Mouse (Mus musculus): Measurements from ENCODE around the gene Tap1.
A peak's percentile ranks its signal among the peaks of the same experiment; 100 is the strongest.
"Not testable (repeated sequence)": the region's sequence is repeated elsewhere in the genome, so short reads cannot be mapped to it uniquely, and the experiment has no call there.

Tap1 gene

DNA sequence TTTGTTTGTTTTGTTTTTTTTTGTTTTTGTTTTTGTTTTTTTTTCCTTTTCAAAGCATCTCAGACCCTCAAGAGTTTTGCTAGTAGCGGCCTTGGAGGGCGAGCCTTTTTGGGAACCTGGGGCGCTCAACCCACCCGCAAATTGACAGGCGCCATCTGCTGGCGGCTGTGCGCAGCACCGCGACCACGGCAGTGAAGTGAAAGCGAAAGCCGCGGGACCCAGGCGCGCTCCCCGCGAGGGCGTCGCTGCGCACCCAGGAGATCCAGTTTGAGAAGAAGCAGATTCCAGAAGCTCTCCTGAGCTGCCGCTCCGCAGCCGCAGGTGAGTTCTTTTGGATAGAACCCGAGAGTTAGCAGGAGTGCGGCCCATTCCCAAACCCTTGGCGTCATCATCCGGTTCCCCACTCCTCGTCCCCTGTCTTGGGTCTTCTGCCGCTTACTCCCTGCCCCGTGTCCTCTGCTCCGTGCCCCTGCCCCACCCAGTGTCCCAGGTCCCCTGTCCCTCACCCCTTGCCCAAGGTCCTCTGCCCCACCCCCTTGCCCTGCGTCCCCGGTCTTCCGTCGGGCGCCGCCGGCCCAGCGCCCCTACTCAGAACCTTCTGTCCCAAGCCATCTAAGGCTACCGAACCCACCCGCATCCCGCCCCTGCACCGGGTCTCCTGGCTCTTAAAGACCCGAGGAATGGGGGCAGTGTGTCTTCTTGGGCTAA, 17.1 kb downstream of the Tap1 start:
- DNase-seq (ENCODE audit: low read depth, low spot score) = peak; percentile 92

GRCm38 (mm10) chr17:34205021-34205745, 17.8 kb downstream of the Tap1 start:
- peak; percentile 71 for DNase-seq (ENCODE audit: low read depth, low spot score)

- peak; percentile 85 for DNase-seq (ENCODE audit: low read depth, low spot score)
Measured at GRCm38 (mm10) chr17:34205746-34206176, 18.4 kb downstream of the Tap1 start.

DNA sequence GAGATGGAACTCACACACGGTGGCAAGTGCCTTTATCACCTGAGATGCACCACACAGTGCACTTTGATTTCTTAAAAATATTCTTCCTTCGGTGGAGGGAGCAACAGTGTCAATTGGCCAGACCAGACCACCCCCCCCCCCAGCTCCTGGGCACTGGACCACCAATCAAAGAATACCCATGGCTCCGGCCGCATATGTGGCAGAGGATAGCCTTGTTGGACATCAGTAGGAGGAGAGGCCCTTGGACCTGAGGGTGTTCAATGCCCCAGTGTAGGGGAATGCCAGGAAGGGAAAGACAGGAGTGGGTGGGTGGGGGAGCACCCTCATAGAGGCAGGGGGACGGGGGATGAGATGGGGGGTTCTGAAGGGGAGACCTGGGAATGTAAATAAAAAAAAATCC, 19.4 kb downstream of the Tap1 start:
- no peak for DNase-seq (ENCODE audit: low read depth, low spot score)

- DNase-seq (ENCODE audit: low read depth, low spot score) = no peak
Measured at GRCm38 (mm10) chr17:34207456-34207855, 20.1 kb downstream of the Tap1 start.

- no peak for DNase-seq (ENCODE audit: low read depth, low spot score)
Measured at GRCm38 (mm10) chr17:34207866-34208265, 20.5 kb downstream of the Tap1 start.

DNA sequence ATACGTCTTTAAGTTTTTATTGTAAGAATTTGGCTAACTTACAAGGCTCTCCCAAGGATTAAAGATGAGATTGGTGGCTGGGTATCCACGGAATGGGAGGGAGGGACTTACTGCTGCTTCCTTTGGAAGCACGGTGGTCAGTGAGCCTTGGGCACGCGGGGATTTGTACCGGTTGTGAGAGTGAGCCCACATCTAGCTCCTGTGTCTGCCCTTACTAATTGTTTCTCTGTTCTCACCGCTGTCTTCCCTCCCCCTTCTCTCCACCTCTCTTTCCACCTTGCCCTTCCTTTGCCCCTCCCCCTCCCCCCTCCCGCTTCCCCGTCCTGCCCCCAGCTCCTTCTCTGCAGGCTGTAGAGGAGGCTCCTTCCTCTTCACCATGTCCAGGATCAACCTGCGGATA, 21.1 kb downstream of the Tap1 start:
- no peak for DNase-seq (ENCODE audit: low read depth, low spot score)

GRCm38 (mm10) chr17:34209680-34210079, 22.3 kb downstream of the Tap1 start:
- DNase-seq (ENCODE audit: low read depth, low spot score) = no peak

DNA sequence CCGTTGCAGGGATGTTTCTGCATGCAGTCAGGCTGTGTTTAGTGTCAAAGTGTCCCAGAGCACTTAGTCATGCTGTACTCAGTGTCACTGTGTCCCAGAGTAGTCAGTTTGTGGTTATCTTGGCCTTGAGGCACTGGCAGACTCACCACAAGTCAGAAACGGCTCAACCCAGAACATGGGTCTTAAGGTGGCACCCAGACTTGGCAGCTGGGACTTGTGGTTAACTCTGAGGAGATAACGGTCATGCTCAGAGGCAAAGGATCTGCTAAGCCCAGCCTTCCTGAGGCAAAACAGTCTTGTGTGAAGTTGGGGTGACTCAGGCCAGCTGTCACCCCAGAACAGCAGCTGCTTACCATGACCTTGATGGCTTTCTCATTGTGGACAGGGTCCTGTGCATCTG, 23.2 kb downstream of the Tap1 start:
- DNase-seq (ENCODE audit: low read depth, low spot score) = no peak

- DNase-seq (ENCODE audit: low read depth, low spot score) = no peak
Measured at GRCm38 (mm10) chr17:34211746-34212365, 24.5 kb downstream of the Tap1 start.

GRCm38 (mm10) chr17:34213936-34214335, 26.6 kb downstream of the Tap1 start:
- no peak for DNase-seq (ENCODE audit: low read depth, low spot score)

- no peak for DNase-seq (ENCODE audit: low read depth, low spot score)
Measured at GRCm38 (mm10) chr17:34215176-34215575, 27.8 kb downstream of the Tap1 start.

- DNase-seq (ENCODE audit: low read depth, low spot score) = no peak
Measured at GRCm38 (mm10) chr17:34217216-34217928, 30.0 kb downstream of the Tap1 start.

DNA sequence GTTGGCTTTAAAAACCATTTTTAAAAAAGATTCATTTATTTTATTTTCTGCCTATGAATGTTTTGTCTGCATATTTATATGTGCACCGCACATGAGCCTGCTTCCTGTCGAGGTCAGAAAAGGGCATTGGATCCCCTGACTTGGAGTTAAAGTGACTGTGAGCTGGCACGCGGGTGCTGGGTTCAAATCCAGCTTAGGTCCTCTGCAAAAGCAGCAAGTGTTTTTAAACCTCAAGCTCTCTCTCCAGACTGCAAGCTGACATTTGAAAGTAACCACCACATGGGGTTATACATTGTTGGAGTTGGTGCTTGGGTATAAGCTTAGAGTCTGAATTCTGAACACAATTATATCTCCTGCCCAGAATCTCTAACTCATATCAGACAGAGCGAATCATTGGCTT, 30.6 kb downstream of the Tap1 start:
- no peak for DNase-seq (ENCODE audit: low read depth, low spot score)

GRCm38 (mm10) chr17:34218675-34219074, 31.3 kb downstream of the Tap1 start:
- no peak for DNase-seq (ENCODE audit: low read depth, low spot score)

DNA sequence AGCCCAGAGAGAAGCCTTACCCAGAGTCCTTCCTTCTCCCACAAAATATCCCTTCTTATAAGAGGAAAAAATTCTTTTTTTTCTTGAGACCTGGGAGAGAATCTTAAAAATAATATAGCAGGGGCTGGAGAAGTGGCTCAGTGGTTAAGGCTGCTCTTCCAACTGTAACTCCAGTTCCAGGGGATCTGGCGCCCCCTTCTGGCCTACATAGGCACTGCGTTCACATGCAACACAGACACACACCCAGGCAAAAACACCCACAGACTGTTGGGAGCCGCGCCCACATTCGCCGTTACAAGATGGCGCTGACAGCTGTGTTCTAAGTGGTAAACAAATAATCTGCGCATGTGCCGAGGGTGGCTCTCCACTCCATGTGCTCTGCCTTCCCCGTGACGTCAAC, 31.7 kb downstream of the Tap1 start:
- DNase-seq (ENCODE audit: low read depth, low spot score) = peak; percentile 50

GRCm38 (mm10) chr17:34219801-34220200, 32.4 kb downstream of the Tap1 start:
- DNase-seq (ENCODE audit: low read depth, low spot score) = not testable (repeated sequence)

DNA sequence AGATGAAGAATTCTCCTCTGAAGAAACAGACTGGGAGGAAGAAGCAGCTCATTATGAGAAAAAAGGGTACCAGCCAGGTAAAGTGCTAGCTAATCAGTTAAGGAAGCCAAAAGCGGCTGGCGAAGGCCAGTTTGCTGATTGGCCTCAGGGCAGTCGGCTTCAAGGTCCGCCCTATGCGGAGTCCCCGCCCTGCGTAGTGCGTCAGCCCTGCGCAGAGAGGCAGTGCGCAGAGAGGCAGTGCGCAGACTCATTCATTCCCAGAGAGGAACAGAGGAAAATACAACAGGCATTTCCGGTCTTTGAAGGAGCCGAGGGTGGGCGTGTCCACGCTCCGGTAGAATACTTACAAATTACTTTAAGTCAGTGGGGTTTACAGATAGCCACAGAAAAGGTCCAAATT, 33.0 kb downstream of the Tap1 start:
- DNase-seq (ENCODE audit: low read depth, low spot score) = not testable (repeated sequence)

GRCm38 (mm10) chr17:34224816-34225215, 37.5 kb downstream of the Tap1 start:
- DNase-seq (ENCODE audit: low read depth, low spot score) = no peak

GRCm38 (mm10) chr17:34225426-34225825, 38.1 kb downstream of the Tap1 start:
- no peak for DNase-seq (ENCODE audit: low read depth, low spot score)

DNA sequence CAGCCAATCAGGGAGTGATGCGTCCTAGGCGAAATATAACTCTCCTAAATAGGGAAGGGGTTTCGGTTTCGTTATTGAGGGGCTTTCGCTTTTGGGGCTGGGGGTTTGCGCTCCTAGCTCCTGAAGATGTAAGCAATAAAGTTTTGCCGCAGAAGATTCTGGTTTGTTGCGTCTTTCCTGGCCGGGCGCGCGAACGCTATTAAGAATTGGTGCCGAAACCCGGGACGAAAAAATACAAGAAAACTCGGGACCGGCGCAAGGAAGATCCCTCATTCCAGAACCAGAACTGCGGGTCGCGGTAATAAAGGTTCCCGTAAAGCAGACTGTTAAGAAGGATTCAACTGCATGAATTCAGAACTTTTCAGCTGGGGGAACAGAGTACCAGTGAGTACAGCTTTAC, 38.6 kb downstream of the Tap1 start:
- not testable (repeated sequence) for DNase-seq (ENCODE audit: low read depth, low spot score)

DNA sequence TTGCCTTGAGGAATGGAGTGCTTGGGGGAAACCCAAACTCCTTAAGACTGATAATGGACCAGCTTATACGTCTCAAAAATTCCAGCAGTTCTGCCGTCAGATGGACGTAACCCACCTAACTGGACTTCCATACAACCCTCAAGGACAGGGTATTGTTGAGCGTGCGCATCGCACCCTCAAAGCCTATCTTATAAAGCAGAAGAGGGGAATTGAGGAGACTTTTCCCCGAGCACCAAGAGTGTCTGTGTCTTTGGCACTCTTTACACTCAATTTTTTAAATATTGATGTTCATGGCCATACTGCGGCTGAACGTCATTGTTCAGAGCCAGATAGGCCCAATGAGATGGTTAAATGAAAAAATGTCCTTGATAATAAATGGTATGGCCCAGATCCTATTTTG, 43.6 kb downstream of the Tap1 start:
- not testable (repeated sequence) for DNase-seq (ENCODE audit: low read depth, low spot score)

Data from A20 (cell line).